Mouse (Mus musculus) heart, postnatal 4 days (tissue): ENCODE data around the gene Il17rd. TPM values are rescaled to one million over a fixed set of nuclear protein-coding genes. Genes with fewer than 3 reads are reported as not detected.

Experiments used
- DNase-seq: peaks from one replicate; pipeline ENCODE4 v3.0.0; 2021
- total RNA-seq, 2 experiments: library from RNA; stranded (reverse); gene quantifications; 2 replicates each; pipeline ENCODE4 v1.2.3; 2021

Il17rd gene
- total RNA-seq, 2 experiments from 2014 or later: 4.9 to 5.4 TPM

DNA sequence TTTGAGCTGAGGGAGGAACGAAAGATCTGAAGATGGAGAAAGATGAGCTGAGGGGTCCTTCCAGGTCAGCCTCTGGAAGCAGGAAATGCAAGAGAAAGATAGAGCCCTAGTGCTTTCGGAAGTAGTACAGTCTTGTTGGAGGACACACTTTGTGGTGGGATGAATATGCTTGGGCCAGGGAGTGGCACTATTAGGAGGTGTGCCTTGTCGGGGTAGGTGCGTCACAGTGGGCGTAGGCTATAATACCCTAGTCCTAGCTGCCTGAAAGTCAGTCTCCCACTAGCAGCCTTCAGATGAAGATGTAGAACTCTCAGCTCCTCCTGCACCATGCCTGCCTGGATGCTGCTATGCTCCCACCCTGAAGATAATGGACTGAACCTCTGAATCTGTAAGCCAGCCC is 110.7 kb downstream of the Il17rd start:
- no peak for DNase-seq

DNA sequence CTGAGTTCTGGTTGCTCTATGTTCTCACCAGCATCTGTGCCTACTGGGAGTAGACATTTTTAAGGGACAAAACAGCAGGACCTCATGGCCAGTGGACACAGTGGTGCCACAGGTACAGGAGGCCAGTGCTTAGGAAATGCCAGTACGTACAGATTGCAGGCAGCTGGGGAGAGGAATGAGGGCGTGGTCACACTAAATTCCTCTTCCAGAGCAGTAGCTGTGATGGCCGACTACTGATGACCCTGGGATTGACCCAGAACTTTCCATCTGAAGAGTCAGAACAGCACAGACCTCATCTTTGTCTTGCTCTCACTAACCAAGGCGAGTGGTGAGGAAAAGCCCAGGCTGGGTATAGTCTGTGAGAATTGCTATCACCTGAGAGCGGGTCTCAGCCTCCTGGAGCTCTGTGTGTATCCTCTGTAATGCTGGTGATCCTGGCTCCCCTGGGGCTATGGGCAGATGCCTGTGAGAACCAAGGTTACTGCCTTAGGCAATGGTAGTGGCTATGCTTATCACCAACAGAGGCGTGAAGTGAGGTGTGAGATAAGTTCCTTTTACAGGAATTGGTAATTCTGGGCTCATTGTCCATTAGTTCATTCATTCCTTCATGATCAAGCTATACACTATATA is 111.4 kb downstream of the Il17rd start:
- no peak for DNase-seq

DNA sequence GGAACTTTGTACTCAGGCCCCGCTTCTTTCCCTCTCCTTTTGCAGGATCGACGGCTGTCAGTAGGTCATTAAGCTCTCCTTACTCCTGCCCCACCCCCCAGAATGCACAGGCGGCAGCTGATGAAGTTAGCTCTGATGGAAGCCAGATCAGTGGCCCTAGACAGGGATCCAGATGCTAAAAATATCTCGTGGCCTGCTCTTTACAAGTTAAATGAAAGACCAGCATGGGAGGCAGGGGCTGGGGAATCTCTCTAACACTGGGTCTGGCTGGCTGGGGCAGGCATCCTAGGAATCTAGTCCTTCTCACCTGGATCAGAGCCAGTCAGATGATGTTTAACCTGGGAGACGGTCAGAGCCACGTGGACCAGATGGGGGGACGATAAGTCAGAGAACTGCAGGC is 112.7 kb downstream of the Il17rd start:
- DNase-seq: peak; percentile 75

DNA sequence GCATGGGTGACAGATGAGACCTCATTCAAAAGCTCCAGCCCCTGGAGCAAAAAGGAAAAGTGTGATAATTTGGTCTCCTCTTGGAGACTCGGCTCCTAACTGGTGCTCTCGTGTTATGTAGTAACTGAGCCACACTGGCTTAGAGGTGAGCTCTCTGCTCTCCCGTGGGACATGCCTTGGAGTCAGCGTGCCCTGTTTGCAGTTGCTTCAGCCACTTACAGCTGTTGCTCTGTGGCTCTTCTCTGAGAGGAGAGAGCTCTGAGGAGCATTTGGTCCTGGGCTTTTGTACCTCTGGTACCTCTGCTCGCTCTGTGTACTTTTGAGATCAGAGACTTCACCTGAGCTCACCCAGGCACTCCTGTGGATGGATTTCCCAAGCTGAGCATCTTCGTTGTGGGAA is 116.3 kb downstream of the Il17rd start:
- DNase-seq: no peak

DNA sequence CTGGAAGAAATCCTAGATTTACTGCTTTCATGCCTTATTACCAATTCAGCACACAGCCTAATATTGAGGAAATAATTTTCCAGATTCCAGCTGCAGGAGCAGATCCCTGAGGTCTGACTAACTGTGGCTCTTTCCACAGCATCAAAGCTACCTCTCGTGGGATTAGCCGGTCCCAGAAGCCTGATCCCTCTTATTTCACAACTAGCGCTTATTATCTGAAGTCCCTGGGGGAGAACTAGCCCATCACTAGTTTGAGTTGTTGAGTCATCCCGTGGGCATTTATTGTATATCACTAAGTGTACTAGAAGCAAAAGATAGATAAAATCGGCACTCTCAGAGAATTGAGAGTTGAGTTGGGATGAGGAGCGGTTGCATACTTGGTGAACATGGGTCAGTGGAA is 117.3 kb downstream of the Il17rd start:
- DNase-seq: no peak

Other genes starting within 250 kb of the Il17rd start
- 10 to 100 TPM; 11.5 to 12.4 TPM for gene Asb14, start 144.4 kb upstream of the Il17rd start, total RNA-seq
- 10 to 100 TPM; 26.9 to 28.9 TPM for gene Appl1, start 67.7 kb upstream of the Il17rd start, total RNA-seq
- gene Hesx1, start 44.5 kb upstream of the Il17rd start, total RNA-seq: under 1 TPM in 1 of 2 experiments, not detected in 1; 0.23 TPM
- gene Arhgef3, start 76.0 kb downstream of the Il17rd start, total RNA-seq: 10 to 100 TPM; 30.5 to 31.9 TPM